Mouse (Mus musculus) E14TG2a.4 (cell line): ENCODE data around the gene Bcl9l.

ENCODE experiments used
- CTCF ChIP-seq: conservative IDR thresholded peaks from 2 replicates; pipeline ENCODE4 v1.5.1; 2014; ENCODE audit warnings: low read length
- NANOG ChIP-seq: IDR thresholded peaks from 2 replicates; pipeline ENCODE4 v1.6.1; 2014; ENCODE audit warnings: borderline replicate concordance, low read length, mixed read lengths
- POU5F1 ChIP-seq: IDR thresholded peaks from 2 replicates; pipeline ENCODE4 v1.6.1; 2014; ENCODE audit warnings: low read length, borderline replicate concordance

- TF ChIP-seq CTCF (no peak), NANOG (no peak), POU5F1 (no peak)
Measured at GRCm38 (mm10) chr9:44492631-44493461, 10.2 kb downstream of the Bcl9l start.
